Mouse (Mus musculus) limb, embryonic 15.5 days (tissue): Measurements from ENCODE around the gene Gm12695. TPM values are rescaled to one million over a fixed set of nuclear protein-coding genes. Genes with fewer than 3 reads are reported as not detected.

Experiments used
- ATAC-seq: fragments of 200-750 bp; cut with Nextera tagmentation; 2 replicates; pipeline ENCODE4 v1.8.0; 2017; ENCODE audit warnings: low read depth, moderate TSS enrichment; ENCODE audit not compliant: insufficient number of reproducible peaks, low FRiP score, low TSS enrichment
- H3K27ac ChIP-seq: fragments of 300-500 bp; sonication (generic); 2 replicates; pipeline ENCODE4 v1.5.1; 2015; ENCODE audit warnings: moderate library complexity, mild to moderate bottlenecking, inconsistent platforms
- H3K27me3 ChIP-seq: fragments of 300-500 bp; sonication (generic); 2 replicates; pipeline ENCODE4 v1.6.1; 2015; ENCODE audit warnings: inconsistent platforms
- H3K36me3 ChIP-seq: fragments of 300-500 bp; sonication (generic); 2 replicates; pipeline ENCODE4 v1.6.1; 2015; ENCODE audit warnings: inconsistent platforms
- H3K4me1 ChIP-seq: fragments of 300-500 bp; sonication (generic); 2 replicates; pipeline ENCODE4 v1.6.1; 2015; ENCODE audit warnings: inconsistent platforms
- H3K4me2 ChIP-seq: fragments of 300-500 bp; sonication (generic); 2 replicates; pipeline ENCODE4 v1.6.1; 2015; ENCODE audit warnings: mild to moderate bottlenecking, inconsistent platforms
- H3K4me3 ChIP-seq: fragments of 300-500 bp; sonication (generic); 2 replicates; pipeline ENCODE4 v1.5.1; 2015; ENCODE audit warnings: mild to moderate bottlenecking, inconsistent platforms
- H3K9ac ChIP-seq: fragments of 300-500 bp; sonication (generic); 2 replicates; pipeline ENCODE4 v1.6.1; 2015; ENCODE audit warnings: inconsistent platforms
- H3K9me3 ChIP-seq: fragments of 300-500 bp; sonication (generic); 2 replicates; pipeline ENCODE4 v1.6.1; 2016; ENCODE audit warnings: inconsistent platforms
- WGBS: fragments of 180-500 bp; shearing (Covaris S2); methylation state at CpG from one replicate; pipeline ENCODE4 v1.1.7; 2015; 5-methylcytosine and 5-hydroxymethylcytosine counted together
- polyA plus RNA-seq: library from polyadenylated mRNA; unstranded; fragments of >200 nt; fragmentation: Nextera tagmentation; extraction: Ambion mirVana; gene quantifications from 2 replicates; pipeline ENCODE4 v1.2.1, GENCODE M21; 2015

Gene Gm12695
- polyA plus RNA-seq, result not detected in 2 replicates

GRCm38 (mm10) chr4:96785086-96785485 lies at the start of gene Gm12695:
Gene Gm12695, minus strand, starts transcription at chr4:96785186.
- WGBS, result 92% methylated on average over 3 of the region's 3 CpGs
- no peaks in the 10 kb centered on the region for H3K27me3 ChIP-seq
- ATAC-seq, result no peak

GRCm38 (mm10) chr4:96825540-96826045 lies 40.6 kb upstream of the Gm12695 start:
- ATAC-seq, result no peak
- Histone ChIP-seq H3K27ac (no peak overlapping the region), H3K27me3 (no peaks in the 10 kb centered on the region), H3K4me1 (no peaks in the 10 kb centered on the region), H3K9me3 (no peaks in the 10 kb centered on the region), H3K4me2 (no peak overlapping the region), H3K36me3 (no peaks in the 10 kb centered on the region), H3K9ac (no peak overlapping the region), H3K4me3 (no peak overlapping the region)
- 79% methylated on average over 4 of the region's 4 CpGs for WGBS

More at GRCm38 (mm10) chr4:96785086-96785485, at the start of gene Gm12695:
- Histone ChIP-seq H3K9me3 (no peaks in the 10 kb centered on the region), H3K9ac (no peak within 1 kb of the TSS), H3K36me3 (no peaks in the 10 kb centered on the region), H3K4me1 (no peaks in the 10 kb centered on the region), H3K4me2 (no peak within 1 kb of the TSS), H3K27ac (no peak within 1 kb of the TSS), H3K4me3 (no peak within 1 kb of the TSS)

DNA sequence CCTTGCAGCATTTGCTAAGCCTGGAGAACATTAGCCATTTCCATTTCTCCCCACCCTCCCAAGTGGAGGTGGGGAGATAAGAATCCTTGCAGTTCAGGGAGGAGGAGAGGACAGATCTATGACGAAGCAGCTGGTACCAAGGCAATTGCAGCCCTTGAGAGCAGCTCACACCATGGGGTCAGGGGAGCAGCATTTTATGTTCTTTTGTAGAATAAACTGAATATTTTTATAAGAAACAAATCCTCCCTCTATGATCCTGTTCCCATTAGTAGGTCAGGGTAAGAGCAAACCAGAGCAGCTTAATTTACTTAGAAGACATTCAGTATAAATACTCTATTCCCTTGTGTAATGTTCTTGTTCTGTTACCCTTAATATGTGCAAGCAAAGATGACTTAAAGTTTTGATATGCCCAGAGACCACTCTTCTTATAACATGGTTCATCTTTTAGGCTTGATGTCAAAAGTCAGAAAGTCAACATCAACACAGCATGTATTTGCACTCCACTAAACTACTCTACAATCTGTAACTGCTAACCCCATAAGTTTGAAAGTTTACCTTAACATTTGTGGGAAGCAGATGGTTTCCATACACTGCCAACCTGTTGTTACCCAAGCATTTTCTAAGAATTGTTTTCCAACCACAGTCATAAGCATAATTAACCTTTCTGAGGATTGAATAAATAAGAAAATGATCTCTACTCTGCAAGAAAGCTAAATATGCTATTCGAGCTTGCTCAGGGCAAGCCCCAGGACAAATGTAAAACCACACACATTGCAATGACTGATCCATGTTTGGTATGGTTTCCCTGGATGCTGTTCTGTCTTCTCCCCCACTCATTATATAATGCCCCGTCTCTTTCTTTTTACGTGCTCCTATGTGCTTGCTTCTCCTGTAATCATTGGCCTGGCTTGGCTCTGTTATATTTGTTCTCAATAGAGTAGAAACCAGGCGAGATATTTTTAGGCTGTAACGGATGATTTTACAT lies 22.1 kb upstream of the Gm12695 start:
- H3K4me1 ChIP-seq, result no peaks in the 10 kb centered on the region
- no peak overlapping the region for H3K27ac ChIP-seq
- WGBS, result 56% methylated on average over 6 of the region's 6 CpGs
- no peaks in the 10 kb centered on the region for H3K36me3 ChIP-seq
- no peak for ATAC-seq
- no peaks in the 10 kb centered on the region for H3K27me3 ChIP-seq
- H3K9me3 ChIP-seq, result no peaks in the 10 kb centered on the region
- no peak overlapping the region for H3K4me3 ChIP-seq
- H3K9ac ChIP-seq, result no peak overlapping the region
- no peak overlapping the region for H3K4me2 ChIP-seq

- Histone ChIP-seq H3K4me2 (no peak overlapping the region), H3K9me3 (no peaks in the 10 kb centered on the region), H3K27ac (no peak overlapping the region), H3K27me3 (no peaks in the 10 kb centered on the region), H3K9ac (no peak overlapping the region), H3K4me1 (0 out of 2 replicates have a peak, but pooled peaks cover 3% of the 10 kb centered on the region), H3K36me3 (no peaks in the 10 kb centered on the region), H3K4me3 (no peak overlapping the region)
- no peak for ATAC-seq
- 18% methylated on average over 7 of the region's 7 CpGs for WGBS
These were observed 14.6 kb upstream of the Gm12695 start for GRCm38 (mm10) chr4:96799380-96800157.

- H3K4me3 ChIP-seq, result no peak overlapping the region
- WGBS, result 60% methylated on average over 1 of the region's 1 CpGs
These were observed 12.6 kb upstream of the Gm12695 start for GRCm38 (mm10) chr4:96797583-96797982.

DNA sequence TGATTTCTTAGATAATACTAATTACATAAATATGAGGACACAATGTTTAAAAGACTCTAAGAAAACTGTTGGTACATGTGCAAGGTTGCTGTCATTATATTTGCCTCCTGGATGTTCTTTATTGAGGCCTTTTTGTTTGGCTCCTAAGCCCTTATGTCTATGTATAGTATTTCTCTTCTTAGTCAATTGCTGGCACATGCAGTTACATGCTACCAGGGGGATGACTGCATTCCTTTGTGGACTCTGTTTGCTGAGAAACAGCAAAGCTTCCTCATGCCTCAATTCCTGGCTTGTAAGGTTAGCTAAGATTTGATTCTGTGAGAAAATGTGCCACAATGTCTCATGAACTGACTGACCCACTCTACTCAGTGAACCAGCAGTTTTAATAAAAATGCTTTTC lies 6.3 kb upstream of the Gm12695 start:
- Histone ChIP-seq H3K27me3 (no peaks in the 10 kb centered on the region), H3K9me3 (no peaks in the 10 kb centered on the region)

More at GRCm38 (mm10) chr4:96797583-96797982, 12.6 kb upstream of the Gm12695 start:
- Histone ChIP-seq H3K4me2 (no peak overlapping the region), H3K9me3 (no peaks in the 10 kb centered on the region), H3K4me1 (0 out of 2 replicates have a peak, but pooled peaks cover 3% of the 10 kb centered on the region), H3K9ac (no peak overlapping the region), H3K36me3 (no peaks in the 10 kb centered on the region), H3K27me3 (no peaks in the 10 kb centered on the region), H3K27ac (no peak overlapping the region)
- ATAC-seq, result no peak

DNA sequence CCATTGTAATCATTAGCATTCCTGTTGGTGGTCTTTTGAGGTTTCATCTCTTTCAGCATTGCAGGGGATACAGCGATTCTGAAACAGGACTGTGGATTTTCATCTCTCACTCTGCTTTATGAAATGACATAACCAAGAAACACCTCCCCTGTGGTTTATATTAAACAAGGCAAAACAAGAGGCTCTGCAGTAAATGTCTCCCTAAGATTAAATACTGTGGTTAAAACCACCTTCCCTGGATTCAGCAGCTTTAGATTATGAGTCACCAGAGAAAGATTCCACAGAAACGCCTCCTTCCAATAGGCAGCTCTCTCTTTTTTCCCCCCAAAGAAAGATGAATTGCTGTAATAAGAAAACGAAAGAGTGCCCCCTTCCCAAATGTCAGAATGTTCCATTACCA lies 4.9 kb upstream of the Gm12695 start:
- Histone ChIP-seq H3K4me1 (no peaks in the 10 kb centered on the region), H3K4me2 (no peak overlapping the region), H3K9ac (no peak overlapping the region), H3K9me3 (no peaks in the 10 kb centered on the region), H3K4me3 (no peak overlapping the region), H3K27me3 (no peaks in the 10 kb centered on the region), H3K36me3 (no peaks in the 10 kb centered on the region), H3K27ac (no peak overlapping the region)
- WGBS, result 25% methylated on average over 3 of the region's 3 CpGs
- ATAC-seq, result no peak

More for the DNA sequence above, 6.3 kb upstream of the Gm12695 start:
- Histone ChIP-seq H3K9ac (no peak overlapping the region), H3K27ac (no peak overlapping the region), H3K4me1 (no peaks in the 10 kb centered on the region), H3K4me3 (no peak overlapping the region), H3K4me2 (no peak overlapping the region), H3K36me3 (no peaks in the 10 kb centered on the region)
- no peak for ATAC-seq

DNA sequence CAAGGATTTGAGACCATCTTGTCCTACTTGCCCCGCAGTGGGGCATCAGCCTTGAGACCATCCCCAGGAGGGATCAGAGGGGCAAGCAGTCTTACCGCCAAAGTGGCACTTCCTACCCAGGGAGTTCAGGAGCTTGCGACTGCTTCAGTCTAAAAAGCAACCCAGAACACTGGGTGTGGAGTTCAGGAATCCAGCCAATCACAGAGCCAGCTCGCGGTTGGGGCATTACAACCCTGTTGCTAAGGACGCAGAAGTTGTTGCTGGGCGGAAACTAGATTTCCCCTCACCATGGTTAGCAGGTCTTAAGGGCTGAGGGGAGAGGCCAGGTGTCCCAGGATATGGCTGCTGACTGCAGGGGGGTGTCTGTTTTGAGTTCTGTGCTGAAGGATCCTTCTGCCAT lies 1.6 kb upstream of the Gm12695 start:
- Histone ChIP-seq H3K27ac (no peak overlapping the region), H3K4me3 (no peak overlapping the region), H3K4me1 (no peaks in the 10 kb centered on the region), H3K36me3 (no peaks in the 10 kb centered on the region), H3K27me3 (no peaks in the 10 kb centered on the region), H3K4me2 (no peak overlapping the region), H3K9ac (no peak overlapping the region), H3K9me3 (no peaks in the 10 kb centered on the region)
- ATAC-seq, result no peak
- WGBS, result 24% methylated on average over 7 of the region's 7 CpGs

- H3K27me3 ChIP-seq, result no peaks in the 10 kb centered on the region
- H3K4me2 ChIP-seq, result no peak overlapping the region
- 79% methylated on average over 3 of the region's 3 CpGs for WGBS
- ATAC-seq, result no peak
- H3K36me3 ChIP-seq, result no peaks in the 10 kb centered on the region
- H3K27ac ChIP-seq, result no peak overlapping the region
- no peaks in the 10 kb centered on the region for H3K4me1 ChIP-seq
- no peak overlapping the region for H3K4me3 ChIP-seq
- H3K9me3 ChIP-seq, result no peaks in the 10 kb centered on the region
- H3K9ac ChIP-seq, result no peak overlapping the region
These were observed 11.9 kb downstream of the Gm12695 start for GRCm38 (mm10) chr4:96772966-96773566.

DNA sequence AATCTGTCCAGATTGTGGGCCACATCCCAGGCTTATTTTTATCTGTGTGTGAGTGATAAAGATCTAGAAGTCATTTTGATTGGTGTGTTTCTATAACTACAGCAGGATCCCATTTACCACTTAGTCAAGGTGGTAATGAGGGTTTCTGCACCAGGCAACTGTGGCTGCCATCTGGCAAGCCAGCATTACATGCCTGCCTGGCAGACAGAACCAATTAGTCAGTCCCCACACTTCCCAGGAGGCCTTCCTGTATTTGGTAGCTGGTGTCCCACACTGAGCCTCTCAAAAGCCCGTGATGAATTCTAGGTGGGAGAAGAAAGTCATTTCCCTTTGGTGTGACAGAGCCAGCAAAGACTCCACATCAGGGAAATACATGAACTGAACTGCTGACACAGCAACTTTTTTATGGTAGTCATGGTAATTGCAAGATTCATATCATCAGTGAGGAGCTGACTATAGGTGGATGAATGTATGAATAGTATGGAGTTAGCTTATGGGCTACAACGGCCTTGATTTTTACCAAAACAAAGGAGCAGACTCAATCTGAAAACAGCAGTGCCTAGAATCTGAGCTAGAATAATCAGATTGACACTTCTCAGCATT lies 18.5 kb downstream of the Gm12695 start:
- H3K36me3 ChIP-seq, result no peaks in the 10 kb centered on the region
- no peak overlapping the region for H3K9ac ChIP-seq
- H3K27me3 ChIP-seq, result no peaks in the 10 kb centered on the region
- no peak overlapping the region for H3K4me3 ChIP-seq
- H3K9me3 ChIP-seq, result no peaks in the 10 kb centered on the region
- H3K4me1 ChIP-seq, result no peaks in the 10 kb centered on the region
- no peak for ATAC-seq
- H3K4me2 ChIP-seq, result no peak overlapping the region
- H3K27ac ChIP-seq, result no peak overlapping the region
- 42% methylated on average over 2 of the region's 2 CpGs for WGBS

DNA sequence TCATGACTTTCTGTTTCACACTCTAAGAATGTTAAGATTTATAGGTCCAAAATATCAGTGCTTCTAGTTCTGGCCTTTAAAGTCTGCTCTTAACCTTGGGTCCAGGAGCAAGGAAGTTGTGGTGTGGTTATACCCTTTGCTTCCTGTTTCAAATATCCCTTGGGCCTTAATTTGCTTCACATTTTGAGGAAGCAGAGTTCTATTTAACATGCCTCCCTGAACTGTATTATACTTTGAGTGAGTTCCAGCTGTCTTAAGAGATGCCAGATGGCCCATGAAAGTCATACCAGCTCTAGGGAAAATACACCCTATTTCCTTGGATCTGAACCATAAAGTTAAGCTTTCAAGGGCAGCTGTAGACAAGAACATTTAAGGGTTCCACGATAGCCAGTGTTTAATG lies 33.0 kb downstream of the Gm12695 start:
- Histone ChIP-seq H3K27ac (no peak overlapping the region), H3K4me2 (no peak overlapping the region), H3K27me3 (no peaks in the 10 kb centered on the region), H3K9me3 (no peaks in the 10 kb centered on the region), H3K36me3 (no peaks in the 10 kb centered on the region), H3K4me3 (no peak overlapping the region), H3K9ac (no peak overlapping the region), H3K4me1 (no peaks in the 10 kb centered on the region)
- WGBS, result 26% methylated on average over 1 of the region's 1 CpGs
- ATAC-seq, result no peak
